Mouse (Mus musculus): ENCODE results near the gene Cep57l1. TPM values are rescaled to one million over a fixed set of nuclear protein-coding genes. Genes with fewer than 3 reads are reported as not detected.
A peak's percentile ranks its signal among the peaks of the same experiment; 100 is the strongest.
"Not testable (repeated sequence)": the region's sequence is repeated elsewhere in the genome, so short reads cannot be mapped to it uniquely, and the experiment has no call there.

Gene Cep57l1
- total RNA-seq (2017): 52.7 and 67.1 TPM in 2 replicates

DNA sequence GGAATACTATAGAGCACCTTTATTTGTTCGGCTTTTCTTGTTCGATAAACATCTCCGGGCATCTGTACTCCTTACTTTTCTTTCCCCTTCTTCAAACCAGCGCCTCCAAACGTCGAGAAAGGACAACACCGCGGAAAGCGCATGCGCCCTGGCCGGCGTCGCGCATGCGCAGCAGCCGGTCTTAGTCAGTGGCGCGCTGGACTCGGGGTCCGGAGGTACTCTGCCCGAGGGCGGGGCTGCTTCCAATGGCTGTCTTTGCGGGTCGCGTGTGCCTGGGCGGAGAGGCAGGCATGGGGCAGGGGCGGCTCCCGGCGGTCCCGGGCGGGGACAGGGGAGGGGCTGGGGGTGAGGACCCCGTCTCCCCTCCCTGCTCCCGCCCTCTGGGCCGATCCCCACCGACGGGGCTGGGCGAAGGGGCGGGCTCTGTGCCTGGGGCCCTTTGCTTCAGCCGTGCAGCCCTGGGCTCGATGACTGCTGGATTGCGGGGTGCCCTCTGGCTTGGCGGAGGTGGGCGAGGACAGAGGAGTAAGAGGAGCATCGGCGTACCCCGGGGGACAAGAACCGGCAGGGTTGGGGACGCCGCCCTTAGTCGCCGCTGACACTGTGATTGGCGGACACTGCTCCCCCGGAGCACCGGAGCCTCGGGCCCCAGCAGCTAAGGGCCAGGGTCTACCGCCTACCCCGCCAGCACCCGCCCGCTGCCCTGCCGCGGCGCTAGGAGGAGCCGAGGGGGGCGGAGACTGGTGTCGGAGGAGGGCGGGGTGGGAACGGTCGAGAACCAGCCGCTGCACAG lies at the start of gene Cep57l1, which contains the start of gene Sesn1:
Cep57l1 (minus strand) TSS at position 101 of the 793 bp plus-strand sequence.
Sesn1 (plus strand) TSS at position 165 of the 793 bp plus-strand sequence.
- ATAC-seq (replicated peaks in 1 of 2; ENCODE audit: insufficient read depth in 1 of 2, low FRiP score in 2 of 2, low TSS enrichment in 1 of 2, low read depth in 1 of 2, poor library complexity in 2 of 2, severe bottlenecking in 2 of 2): peak; percentile 71 to 77

DNA sequence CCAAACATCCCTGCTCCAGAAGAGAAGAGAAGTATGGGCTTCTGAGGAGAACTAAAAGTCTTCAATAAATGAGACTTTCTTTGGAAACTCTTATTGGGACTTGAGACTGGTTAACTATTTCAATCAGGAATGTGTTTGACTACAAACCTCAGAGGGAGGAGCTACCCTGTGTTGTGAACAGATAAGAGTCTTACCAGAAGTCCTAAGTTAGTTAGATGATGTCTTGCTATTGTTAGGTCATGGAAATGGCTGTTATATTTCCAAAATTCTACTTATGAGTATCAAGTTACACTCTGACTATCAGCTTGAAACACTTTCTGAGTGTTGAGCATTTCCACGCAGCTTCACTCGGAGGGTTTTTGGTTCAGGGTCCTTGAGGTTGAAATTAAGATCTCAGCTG lies 39.0 kb upstream of the Cep57l1 start:
- ATAC-seq (replicated peaks in 1 of 2; ENCODE audit: insufficient read depth in 1 of 2, low FRiP score in 2 of 2, low TSS enrichment in 1 of 2, low read depth in 1 of 2, poor library complexity in 2 of 2, severe bottlenecking in 2 of 2): no peak

- ATAC-seq (replicated peaks in 1 of 2; ENCODE audit: insufficient read depth in 1 of 2, low FRiP score in 2 of 2, low TSS enrichment in 1 of 2, low read depth in 1 of 2, poor library complexity in 2 of 2, severe bottlenecking in 2 of 2): no peak
Observed at GRCm38 (mm10) chr10:41847737-41848136, 38.1 kb upstream of the Cep57l1 start.

GRCm38 (mm10) chr10:41838911-41839310 lies 29.2 kb upstream of the Cep57l1 start:
- no peak for ATAC-seq (replicated peaks in 1 of 2; ENCODE audit: insufficient read depth in 1 of 2, low FRiP score in 2 of 2, low TSS enrichment in 1 of 2, low read depth in 1 of 2, poor library complexity in 2 of 2, severe bottlenecking in 2 of 2)

DNA sequence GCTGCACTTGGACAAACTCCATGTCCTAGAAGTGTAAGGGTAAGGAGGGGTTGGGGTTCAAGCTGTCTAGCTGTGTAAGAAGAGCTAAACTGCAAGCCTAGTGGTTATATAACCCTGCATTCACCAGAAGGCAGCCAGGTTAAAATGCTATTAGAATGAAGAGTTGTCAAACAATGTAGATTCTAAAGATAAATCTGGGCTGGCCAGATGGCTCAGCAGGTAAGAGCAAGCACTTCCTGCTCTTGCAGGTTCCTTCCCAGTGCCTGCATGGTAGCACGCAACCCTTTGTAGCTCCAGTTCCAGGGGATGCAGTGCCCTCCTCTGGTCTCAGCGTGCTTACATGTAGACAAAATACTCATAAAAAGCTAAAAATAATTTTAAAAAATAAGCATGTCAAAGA lies 24.5 kb upstream of the Cep57l1 start:
- ATAC-seq (replicated peaks in 1 of 2; ENCODE audit: insufficient read depth in 1 of 2, low FRiP score in 2 of 2, low TSS enrichment in 1 of 2, low read depth in 1 of 2, poor library complexity in 2 of 2, severe bottlenecking in 2 of 2): no peak

- ATAC-seq (replicated peaks in 1 of 2; ENCODE audit: insufficient read depth in 1 of 2, low FRiP score in 2 of 2, low TSS enrichment in 1 of 2, low read depth in 1 of 2, poor library complexity in 2 of 2, severe bottlenecking in 2 of 2): no peak
Observed at GRCm38 (mm10) chr10:41832191-41832590, 22.5 kb upstream of the Cep57l1 start.

- peak; percentile 72 to 79 for ATAC-seq (replicated peaks in 1 of 2; ENCODE audit: insufficient read depth in 1 of 2, low FRiP score in 2 of 2, low TSS enrichment in 1 of 2, low read depth in 1 of 2, poor library complexity in 2 of 2, severe bottlenecking in 2 of 2)
Observed at GRCm38 (mm10) chr10:41830851-41831522, 21.3 kb upstream of the Cep57l1 start.

GRCm38 (mm10) chr10:41830445-41830844 lies 20.8 kb upstream of the Cep57l1 start:
- no peak for ATAC-seq (replicated peaks in 1 of 2; ENCODE audit: insufficient read depth in 1 of 2, low FRiP score in 2 of 2, low TSS enrichment in 1 of 2, low read depth in 1 of 2, poor library complexity in 2 of 2, severe bottlenecking in 2 of 2)

GRCm38 (mm10) chr10:41829980-41830379 lies 20.3 kb upstream of the Cep57l1 start:
- ATAC-seq (replicated peaks in 1 of 2; ENCODE audit: insufficient read depth in 1 of 2, low FRiP score in 2 of 2, low TSS enrichment in 1 of 2, low read depth in 1 of 2, poor library complexity in 2 of 2, severe bottlenecking in 2 of 2): no peak

DNA sequence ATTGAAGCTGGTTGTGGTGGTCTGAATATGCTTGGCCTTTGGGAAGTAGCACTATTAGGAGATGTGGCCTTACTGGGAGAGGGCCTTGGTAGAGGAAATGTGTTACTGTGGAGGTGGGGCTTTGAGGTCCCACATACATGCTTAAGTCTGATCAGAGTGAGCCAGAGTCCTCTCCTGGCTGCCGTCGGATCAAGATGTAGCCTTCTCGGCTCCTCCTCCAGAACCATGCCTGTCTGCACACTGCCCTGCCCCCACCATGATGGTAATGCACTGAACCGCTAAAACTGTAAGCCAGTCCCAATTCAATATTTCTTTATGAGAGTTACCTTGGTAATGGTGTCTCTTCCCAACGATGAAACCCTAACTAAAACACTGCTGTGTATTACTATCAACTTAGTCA lies 19.5 kb upstream of the Cep57l1 start:
- no peak for ATAC-seq (replicated peaks in 1 of 2; ENCODE audit: insufficient read depth in 1 of 2, low FRiP score in 2 of 2, low TSS enrichment in 1 of 2, low read depth in 1 of 2, poor library complexity in 2 of 2, severe bottlenecking in 2 of 2)

DNA sequence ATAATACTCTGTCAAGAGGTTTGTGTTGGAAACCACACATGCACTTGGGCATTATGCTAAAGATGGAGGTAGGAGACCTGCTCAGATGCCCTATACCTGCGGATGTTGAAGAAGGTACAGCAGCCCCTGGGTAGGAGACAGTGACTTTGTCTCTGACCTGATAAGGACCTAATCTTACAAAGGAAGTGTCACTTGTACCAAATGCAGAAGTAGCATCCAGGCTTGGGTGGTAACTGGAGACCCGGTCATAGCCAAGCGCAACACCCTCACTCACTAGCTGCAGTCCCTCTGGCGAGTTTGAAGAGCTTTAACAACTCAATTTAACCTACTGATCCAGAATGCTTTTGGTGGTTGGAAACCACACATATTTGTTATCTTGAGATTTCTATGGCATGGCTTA lies 18.1 kb upstream of the Cep57l1 start:
- ATAC-seq (replicated peaks in 1 of 2; ENCODE audit: insufficient read depth in 1 of 2, low FRiP score in 2 of 2, low TSS enrichment in 1 of 2, low read depth in 1 of 2, poor library complexity in 2 of 2, severe bottlenecking in 2 of 2): no peak

GRCm38 (mm10) chr10:41826526-41827116 lies 16.9 kb upstream of the Cep57l1 start:
- ATAC-seq (replicated peaks in 1 of 2; ENCODE audit: insufficient read depth in 1 of 2, low FRiP score in 2 of 2, low TSS enrichment in 1 of 2, low read depth in 1 of 2, poor library complexity in 2 of 2, severe bottlenecking in 2 of 2): peak; percentile 17 to 64; a peak in 2 of 4 replicates

DNA sequence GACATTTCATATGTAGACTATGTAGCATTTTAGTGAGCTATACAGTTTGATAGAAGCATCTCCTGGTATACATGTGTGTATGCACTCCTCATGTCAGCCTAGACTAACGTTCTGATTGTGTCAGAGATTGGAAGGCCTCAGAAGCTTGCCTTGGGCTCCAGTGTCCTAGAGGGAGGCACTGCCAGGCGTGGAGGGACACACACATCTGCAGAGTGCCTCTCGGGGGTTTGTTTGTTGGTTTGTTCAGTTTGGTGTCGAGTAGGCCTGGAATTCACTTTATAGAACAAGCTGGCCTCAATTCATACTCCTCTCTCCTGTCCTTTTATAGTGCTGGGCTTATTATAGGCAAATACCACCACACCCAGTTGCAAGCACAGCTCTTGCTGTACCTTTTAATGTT lies 16.3 kb upstream of the Cep57l1 start:
- ATAC-seq (replicated peaks in 1 of 2; ENCODE audit: insufficient read depth in 1 of 2, low FRiP score in 2 of 2, low TSS enrichment in 1 of 2, low read depth in 1 of 2, poor library complexity in 2 of 2, severe bottlenecking in 2 of 2): no peak

GRCm38 (mm10) chr10:41825041-41825440 lies 15.4 kb upstream of the Cep57l1 start:
- no peak for ATAC-seq (replicated peaks in 1 of 2; ENCODE audit: insufficient read depth in 1 of 2, low FRiP score in 2 of 2, low TSS enrichment in 1 of 2, low read depth in 1 of 2, poor library complexity in 2 of 2, severe bottlenecking in 2 of 2)

DNA sequence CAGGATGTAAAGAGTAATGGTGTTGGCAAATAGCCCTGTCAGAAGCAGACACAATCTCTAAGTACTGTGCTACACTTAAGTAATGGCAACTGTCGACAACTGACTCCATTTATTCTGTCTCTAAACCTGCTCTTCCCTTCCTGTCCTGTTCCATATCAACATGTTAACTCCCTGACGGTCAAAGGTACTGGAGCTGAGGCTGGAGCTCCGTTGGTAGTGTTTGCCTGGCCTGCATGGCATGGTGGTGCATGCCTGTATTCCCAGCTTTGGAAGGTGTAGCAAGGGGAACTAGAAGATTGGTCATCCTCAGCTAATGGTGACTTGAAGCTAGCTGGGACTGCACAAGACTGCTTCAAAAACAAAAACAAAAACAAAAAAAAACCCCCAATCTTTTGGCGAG lies 14.2 kb upstream of the Cep57l1 start:
- no peak for ATAC-seq (replicated peaks in 1 of 2; ENCODE audit: insufficient read depth in 1 of 2, low FRiP score in 2 of 2, low TSS enrichment in 1 of 2, low read depth in 1 of 2, poor library complexity in 2 of 2, severe bottlenecking in 2 of 2)

DNA sequence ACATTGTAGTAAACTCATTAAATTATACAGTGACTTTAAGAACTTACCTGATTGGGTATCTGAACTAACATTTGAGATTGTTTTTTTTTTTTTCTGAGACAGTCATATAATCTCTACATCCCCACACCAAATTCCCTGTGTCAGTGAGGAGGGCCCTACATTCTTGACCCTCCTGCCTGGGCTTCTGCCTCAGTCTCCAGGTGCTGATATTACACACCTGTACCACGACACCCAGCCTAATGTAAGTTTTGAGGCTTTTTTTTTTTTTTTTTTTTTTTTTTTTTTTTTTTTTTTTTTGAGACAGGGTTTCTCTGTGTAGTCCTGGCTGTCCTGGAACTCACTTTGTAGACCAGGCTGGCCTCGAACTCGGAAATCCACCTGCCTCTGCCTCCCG lies 13.6 kb upstream of the Cep57l1 start:
- ATAC-seq (replicated peaks in 1 of 2; ENCODE audit: insufficient read depth in 1 of 2, low FRiP score in 2 of 2, low TSS enrichment in 1 of 2, low read depth in 1 of 2, poor library complexity in 2 of 2, severe bottlenecking in 2 of 2): not testable (repeated sequence)

GRCm38 (mm10) chr10:41822573-41823281 lies 13.1 kb upstream of the Cep57l1 start:
- no peak for ATAC-seq (replicated peaks in 1 of 2; ENCODE audit: insufficient read depth in 1 of 2, low FRiP score in 2 of 2, low TSS enrichment in 1 of 2, low read depth in 1 of 2, poor library complexity in 2 of 2, severe bottlenecking in 2 of 2)

DNA sequence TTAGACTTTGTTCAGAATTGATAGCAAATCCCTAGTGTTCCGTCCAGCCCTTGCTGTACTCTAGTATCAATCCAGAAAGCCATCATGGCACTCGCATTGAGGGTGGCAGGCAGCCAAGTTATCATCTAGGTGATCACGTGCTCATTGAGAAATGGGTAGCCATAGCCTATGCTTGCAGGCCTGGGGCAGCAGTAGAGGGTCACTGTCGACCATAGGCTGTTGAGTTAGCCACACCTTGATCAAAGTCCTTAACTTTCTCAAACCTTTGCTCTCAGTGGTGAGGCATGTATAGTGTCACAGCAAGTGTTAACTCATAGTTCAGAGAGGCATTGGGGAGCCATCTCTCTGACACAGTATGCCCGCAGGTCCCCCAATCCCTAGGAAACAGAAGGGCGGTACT lies 11.5 kb upstream of the Cep57l1 start:
- no peak for ATAC-seq (replicated peaks in 1 of 2; ENCODE audit: insufficient read depth in 1 of 2, low FRiP score in 2 of 2, low TSS enrichment in 1 of 2, low read depth in 1 of 2, poor library complexity in 2 of 2, severe bottlenecking in 2 of 2)

All from hematopoietic stem cell, adult 5-6 weeks (primary cell).